12 mouse cellular contexts compared by ENCODE assay signal in genomic region chr8:127498997-127499719, GRCm38 (mm10).
DNase-seq lines count a peak whose midpoint lies in the region; ATAC-seq lines count a peak whose summit lies in the region.
"Had no signal": no experiment of that assay in that cellular context is flagged by ENCODE, and none has a peak within 500 bp of the region (broad histone marks: within the 10 kb centered on the region; RNA-seq: fewer than 3 reads in every experiment).

No protein-coding gene starts in this region.

- H3K4me2 ChIP-seq in heart, embryonic 16.5 days (ENCODE audit: low read depth, low read length), result peak overlapping the region; percentile 48; the same call in 1 of the 2 replicates
- H3K4me2 ChIP-seq in hindbrain, embryonic 14.5 days (replicated peaks), result peak overlapping the region; percentile 13; the same call in 1 of the 2 replicates
- H3K4me2 ChIP-seq in neural tube, embryonic 14.5 days (ENCODE audit: low read depth, low read length), result no peak overlapping the region

- H3K9ac ChIP-seq in heart, embryonic 16.5 days (ENCODE audit: low read length), result no peak overlapping the region
- H3K9ac ChIP-seq in hindbrain, embryonic 14.5 days, result no peak overlapping the region
- H3K9ac ChIP-seq in neural tube, embryonic 14.5 days (replicated peaks; ENCODE audit: low read depth, low read length), result no peak overlapping the region
- H3K9ac ChIP-seq: heart, embryonic 15.5 days had no signal

- no peaks in the 10 kb centered on the region for H3K36me3 ChIP-seq in heart, embryonic 16.5 days (ENCODE audit: control insufficient read depth, insufficient read depth)
- H3K36me3 ChIP-seq in hindbrain, embryonic 14.5 days (replicated peaks; ENCODE audit: control insufficient read depth, insufficient read depth), result no peaks in the 10 kb centered on the region
- H3K36me3 ChIP-seq in neural tube, embryonic 14.5 days (ENCODE audit: control insufficient read depth, insufficient read depth, low read length), result no peaks in the 10 kb centered on the region
- H3K36me3 ChIP-seq: heart, embryonic 15.5 days had no signal

- no peaks in the 10 kb centered on the region for H3K9me3 ChIP-seq in heart, embryonic 16.5 days (replicated peaks; ENCODE audit: control insufficient read depth, low read length)
- H3K9me3 ChIP-seq in hindbrain, embryonic 14.5 days (ENCODE audit: control insufficient read depth, low read length), result no peaks in the 10 kb centered on the region
- H3K9me3 ChIP-seq in neural tube, embryonic 14.5 days (ENCODE audit: control insufficient read depth, low read length), result no peaks in the 10 kb centered on the region
- H3K9me3 ChIP-seq: heart, embryonic 15.5 days had no signal

- H3K4me1 ChIP-seq in heart, embryonic 16.5 days (ENCODE audit: control insufficient read depth, insufficient read depth, low read length), result peaks cover 10% of the 10 kb centered on the region
- H3K4me1 ChIP-seq in hindbrain, embryonic 14.5 days (replicated peaks; ENCODE audit: control insufficient read depth, insufficient read depth, low read length), result peaks cover 25% of the 10 kb centered on the region
- H3K4me1 ChIP-seq in neural tube, embryonic 14.5 days (ENCODE audit: control insufficient read depth, insufficient read depth, low read length), result peaks cover 17% of the 10 kb centered on the region

- intact Hi-C loops in heart, postnatal 36 days (cut with DNase I), result no loop called here

- WGBS in heart, embryonic 16.5 days, result 66% methylated on average over 13 of the region's 13 CpGs
- WGBS in hindbrain, embryonic 14.5 days, result 12% methylated on average over 13 of the region's 13 CpGs
- WGBS in neural tube, embryonic 14.5 days, result 15% methylated on average over 13 of the region's 13 CpGs

- H3K27ac ChIP-seq in heart, embryonic 16.5 days (ENCODE audit: low read length), result no peak overlapping the region; the same call in 1 of the 2 replicates
- peak overlapping the region; percentile 64 for H3K27ac ChIP-seq in hindbrain, embryonic 14.5 days
- H3K27ac ChIP-seq in neural tube, embryonic 14.5 days (ENCODE audit: low read depth, low read length), result peak overlapping the region; percentile 45; the same call in 1 of the 2 replicates

- no peak for ATAC-seq in heart, embryonic 16.5 days (replicated peaks; ENCODE audit: extremely low read depth, insufficient read depth, low FRiP score)
- no peak; the same call in 1 of the 2 replicates for ATAC-seq in hindbrain, embryonic 14.5 days (ENCODE audit: low FRiP score)
- no peak for ATAC-seq in neural tube, embryonic 14.5 days (ENCODE audit: low read depth)

- H3K27me3 ChIP-seq in heart, embryonic 16.5 days (ENCODE audit: control insufficient read depth, insufficient read depth, low read length), result no peaks in the 10 kb centered on the region
- no peaks in the 10 kb centered on the region for H3K27me3 ChIP-seq in hindbrain, embryonic 14.5 days (ENCODE audit: control insufficient read depth, insufficient read depth, low read length)
- no peaks in the 10 kb centered on the region for H3K27me3 ChIP-seq in neural tube, embryonic 14.5 days (ENCODE audit: control insufficient read depth, insufficient read depth, low read length)
- H3K27me3 ChIP-seq: heart, embryonic 15.5 days had no signal

- H3K4me3 ChIP-seq in heart, embryonic 16.5 days (ENCODE audit: low read length), result no peak overlapping the region
- no peak overlapping the region for H3K4me3 ChIP-seq in hindbrain, embryonic 14.5 days (replicated peaks; ENCODE audit: low read length)
- H3K4me3 ChIP-seq in neural tube, embryonic 14.5 days (ENCODE audit: low read depth, low read length), result no peak overlapping the region

- DNase-seq in heart, postnatal 36 days, result no peak
- DNase-seq in embryo, embryonic 10.5 days (ENCODE audit: low spot score), result peak; percentile 74
- DNase-seq in hindbrain, embryonic 14.5 days (ENCODE audit: low spot score), result peak; percentile 36
- no peak for DNase-seq in urinary bladder, postnatal 10 days (ENCODE audit: low spot score)
- no peak for DNase-seq in adrenal gland, adult 8-10 months
- no peak for DNase-seq in gastrocnemius, adult 18-20 months (ENCODE audit: low spot score)
- DNase-seq: cerebellum, adult 8-10 months; kidney, postnatal 25 days; lung, postnatal 10 days had no signal

Comparison
In these comparisons a context has a peak if more than half of its experiments do, and no peak if none do; other contexts are left out.
1. DNase-seq: peak in embryo, embryonic 10.5 days (single experiment) and hindbrain, embryonic 14.5 days (single experiment); none in heart, postnatal 36 days (0 of 2), urinary bladder, postnatal 10 days (single experiment), adrenal gland, adult 8-10 months (single experiment) and gastrocnemius, adult 18-20 months (single experiment).